Mouse (Mus musculus) MEL (cell line): Measurements from ENCODE around the gene Rbfox2.

Source experiments
- CHD1 ChIP-seq: IDR thresholded peaks from 2 replicates; pipeline ENCODE4 v1.6.1; 2012; ENCODE audit warnings: low read depth, mild to moderate bottlenecking, inconsistent platforms, low read length, improper control_type of control experiment
- CHD2 ChIP-seq: IDR thresholded peaks from 2 replicates; pipeline ENCODE4 v1.6.1; 2011; ENCODE audit warnings: low read length, improper control_type of control experiment
- CTCF ChIP-seq, 3 experiments: IDR thresholded peaks in 2 of 3; conservative IDR thresholded peaks in 1 of 3; 2 replicates each; pipeline ENCODE4 v1.5.1; 2011 to 2012; ENCODE audit warnings: low read length in 3 of 3, low read depth in 2 of 3, mild to moderate bottlenecking in 2 of 3, improper control_type of control experiment in 1 of 3, inconsistent platforms in 1 of 3, mixed read lengths in 1 of 3, moderate library complexity in 1 of 3; ENCODE audit not compliant: control insufficient read depth in 1 of 3, insufficient read depth in 1 of 3, poor library complexity in 1 of 3, severe bottlenecking in 1 of 3
- E2F4 ChIP-seq: IDR thresholded peaks from 2 replicates; pipeline ENCODE4 v1.6.1; 2011; ENCODE audit warnings: low read depth, low read length, improper control_type of control experiment, borderline replicate concordance
- ELF1 ChIP-seq: IDR thresholded peaks from 2 replicates; pipeline ENCODE4 v1.6.1; 2014; ENCODE audit warnings: low read depth, mild to moderate bottlenecking, inconsistent platforms, low read length, improper control_type of control experiment, moderate library complexity
- EP300 ChIP-seq, 2 experiments: IDR thresholded peaks; 2 replicates each; pipeline ENCODE4 v1.6.1; 2011; ENCODE audit warnings: improper control_type of control experiment in 2 of 2, low read length in 2 of 2, low read depth in 1 of 2, mild to moderate bottlenecking in 1 of 2
- ETS1 ChIP-seq: IDR thresholded peaks from 2 replicates; pipeline ENCODE4 v1.6.1; 2012; ENCODE audit warnings: low read depth, mild to moderate bottlenecking, inconsistent platforms, low read length, improper control_type of control experiment, moderate library complexity
- MAX ChIP-seq: IDR thresholded peaks from 2 replicates; pipeline ENCODE4 v1.6.1; 2011; ENCODE audit warnings: low read length, improper control_type of control experiment
- MAZ ChIP-seq: IDR thresholded peaks from 2 replicates; pipeline ENCODE4 v1.6.1; 2012; ENCODE audit warnings: low read depth, mild to moderate bottlenecking, inconsistent platforms, low read length, improper control_type of control experiment
- MEF2A ChIP-seq: IDR thresholded peaks from 2 replicates; pipeline ENCODE4 v1.6.1; 2014; ENCODE audit warnings: low read depth, mild to moderate bottlenecking, inconsistent platforms, low read length, improper control_type of control experiment; ENCODE audit not compliant: poor library complexity, insufficient replicate concordance, severe bottlenecking; ENCODE audit errors: extremely low read depth
- MXI1 ChIP-seq: IDR thresholded peaks from 2 replicates; pipeline ENCODE4 v1.6.1; 2011; ENCODE audit warnings: mild to moderate bottlenecking, low read depth, low read length, improper control_type of control experiment
- MYB ChIP-seq: IDR thresholded peaks from 2 replicates; pipeline ENCODE4 v1.6.1; 2011; ENCODE audit warnings: mild to moderate bottlenecking, low read depth, low read length, improper control_type of control experiment
- POLR2AphosphoS2 ChIP-seq: IDR thresholded peaks from 2 replicates; pipeline ENCODE4 v1.6.1; 2011; ENCODE audit warnings: low read length, improper control_type of control experiment

DNA sequence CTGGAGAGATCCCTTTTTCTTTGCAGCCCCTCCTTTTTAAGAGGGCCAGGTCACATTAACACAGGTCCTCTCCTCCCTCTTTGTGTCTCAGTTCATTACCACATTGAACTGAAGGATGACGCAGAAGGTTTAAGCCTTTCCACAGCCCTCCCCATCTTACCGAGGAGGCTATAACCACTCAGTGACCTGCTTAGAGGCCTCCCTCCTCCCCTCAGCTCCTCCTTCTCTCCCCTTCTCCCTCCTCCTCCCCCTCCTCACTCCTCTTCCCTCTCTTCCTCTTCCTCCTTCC lies 269.9 kb downstream of the Rbfox2 start:
- no peak for TF ChIP-seq CHD1
- TF ChIP-seq CTCF (IDR thresholded peaks at IDR 0.05 in 2 of 3, conservative IDR thresholded peaks at IDR 0.05 in 1 of 3; ENCODE audit: control insufficient read depth in 1 of 3, insufficient read depth in 1 of 3, low read depth in 2 of 3, low read length in 3 of 3, poor library complexity in 1 of 3, severe bottlenecking in 1 of 3), result no peak
- TF ChIP-seq MAX, result no peak
- TF ChIP-seq ELF1, result no peak
- no peak for TF ChIP-seq MYB
- TF ChIP-seq MAZ, result no peak
- TF ChIP-seq MXI1, result no peak
- TF ChIP-seq POLR2AphosphoS2, result no peak
- no peak for TF ChIP-seq CHD2
- TF ChIP-seq ETS1, result no peak
- no peak for TF ChIP-seq E2F4
- no peak for TF ChIP-seq MEF2A
- no peak for TF ChIP-seq EP300 (IDR thresholded peaks at IDR 0.05; ENCODE audit: low read depth in 1 of 2, low read length in 2 of 2)
